Mouse (Mus musculus) fat pad, adult 2 months (tissue): ENCODE data around the gene Scin.

Experiments used
- DNase-seq: peaks from one replicate; pipeline ENCODE4 v3.0.0-alpha.2; 2011; ENCODE audit warnings: low read depth, low spot score; ENCODE audit errors: extremely low read depth

The Scin gene

DNA sequence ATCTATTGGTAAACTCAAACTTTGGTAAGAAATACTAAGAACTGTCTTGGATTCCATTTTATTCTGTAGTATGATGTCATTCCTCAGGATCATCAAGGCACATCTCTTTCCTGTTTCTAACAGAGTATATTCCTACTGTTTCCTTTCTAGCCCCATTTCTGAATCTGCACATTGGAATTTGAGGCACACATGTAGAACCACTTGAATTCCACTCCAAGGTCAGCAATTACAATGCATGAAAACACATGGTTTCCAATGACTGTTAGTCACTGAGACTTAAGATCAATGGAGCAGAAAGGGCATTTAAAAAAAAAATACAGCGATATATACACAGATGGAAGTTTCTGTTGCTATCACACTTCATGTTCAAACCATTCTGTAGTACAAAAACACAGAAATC is 24.8 kb downstream of the Scin start:
- no peak for DNase-seq

GRCm38 (mm10) chr12:40108143-40108542 is 25.9 kb downstream of the Scin start:
- DNase-seq, result no peak

GRCm38 (mm10) chr12:40106874-40107273 is 27.2 kb downstream of the Scin start:
- no peak for DNase-seq

GRCm38 (mm10) chr12:40104750-40105149 is 29.3 kb downstream of the Scin start:
- DNase-seq, result no peak

- no peak for DNase-seq
Measured at GRCm38 (mm10) chr12:40102359-40102758, 31.7 kb downstream of the Scin start.

DNA sequence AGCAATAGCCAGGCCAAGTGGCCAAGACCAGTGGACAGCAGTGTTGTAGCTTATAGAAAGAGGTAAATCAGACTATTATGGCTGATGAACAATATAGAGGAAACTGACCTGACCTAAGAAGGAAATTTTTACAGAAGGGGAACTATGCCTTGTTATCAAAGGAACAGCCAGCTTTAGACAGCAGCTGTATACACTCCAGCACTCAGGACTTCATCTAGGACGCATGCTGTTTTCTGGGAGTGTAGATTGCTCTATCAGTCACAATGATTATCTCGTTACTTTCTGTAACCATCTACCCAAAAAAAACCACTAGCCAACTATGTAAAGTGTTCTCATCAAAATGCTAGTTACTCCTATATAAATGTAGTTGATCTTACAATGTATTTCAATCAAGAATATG is 34.6 kb downstream of the Scin start:
- DNase-seq, result no peak

DNA sequence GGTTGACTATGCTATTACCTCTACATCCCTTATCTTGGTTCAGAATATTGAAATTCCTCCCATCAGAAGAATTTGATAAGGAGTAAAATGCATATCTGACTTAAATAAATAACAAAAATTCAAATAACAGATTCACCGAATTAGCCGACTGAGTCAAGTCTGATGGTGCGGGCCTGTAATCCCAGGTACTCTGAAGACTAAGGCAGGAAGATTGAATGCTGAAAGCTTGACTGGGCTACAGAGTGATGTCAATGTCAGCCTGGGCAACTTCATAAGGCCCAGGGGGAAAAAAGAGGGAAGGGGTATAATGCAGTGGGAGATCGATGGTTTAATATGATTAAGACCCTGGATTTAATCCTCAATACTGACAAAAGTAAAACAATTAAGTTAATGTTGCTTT is 36.6 kb downstream of the Scin start:
- DNase-seq, result no peak

GRCm38 (mm10) chr12:40097023-40097422 is 37.0 kb downstream of the Scin start:
- DNase-seq, result no peak

GRCm38 (mm10) chr12:40096453-40096852 is 37.6 kb downstream of the Scin start:
- DNase-seq, result no peak

- no peak for DNase-seq
Measured at GRCm38 (mm10) chr12:40090017-40090416, 44.0 kb downstream of the Scin start.

- DNase-seq, result no peak
Measured at GRCm38 (mm10) chr12:40085731-40086322, 48.2 kb downstream of the Scin start.

DNA sequence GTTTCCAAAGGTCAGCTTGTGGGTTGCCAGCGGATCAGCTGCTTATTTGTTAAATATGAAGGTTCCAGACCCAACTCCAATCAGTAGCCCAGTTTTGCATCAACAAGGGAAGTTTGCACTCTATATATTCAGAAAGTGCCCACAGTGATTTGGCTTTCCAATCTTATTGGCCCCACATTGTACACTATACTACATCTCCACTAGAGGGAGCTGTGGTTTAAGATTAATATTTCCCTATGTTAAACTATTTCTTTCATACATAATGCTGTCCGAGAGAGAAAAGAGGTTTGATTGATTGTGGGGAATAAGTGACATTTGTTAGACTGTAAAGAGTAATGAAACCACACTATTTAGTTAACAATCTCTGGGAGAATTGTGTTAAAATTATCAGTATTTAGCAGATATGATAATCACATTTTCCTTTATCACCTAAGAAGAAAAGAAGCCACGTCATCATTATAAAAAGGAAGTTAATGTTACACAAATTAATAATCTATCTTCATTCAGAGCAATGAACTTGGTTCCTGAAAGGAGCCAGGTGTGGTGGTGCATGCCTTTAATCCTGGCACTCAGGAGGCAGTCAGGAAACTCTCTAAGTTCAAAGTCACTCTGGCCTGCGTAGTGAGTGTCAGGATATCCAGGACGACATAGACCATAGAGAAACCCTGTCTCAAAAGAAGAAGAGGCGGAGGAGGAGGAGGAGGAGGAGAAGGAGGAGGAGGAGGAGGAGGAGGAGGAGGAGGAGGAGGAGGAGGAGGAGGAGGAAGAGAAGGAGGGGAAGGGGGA is 51.4 kb downstream of the Scin start:
- no peak for DNase-seq

GRCm38 (mm10) chr12:40082048-40082447 is 52.0 kb downstream of the Scin start:
- no peak for DNase-seq

DNA sequence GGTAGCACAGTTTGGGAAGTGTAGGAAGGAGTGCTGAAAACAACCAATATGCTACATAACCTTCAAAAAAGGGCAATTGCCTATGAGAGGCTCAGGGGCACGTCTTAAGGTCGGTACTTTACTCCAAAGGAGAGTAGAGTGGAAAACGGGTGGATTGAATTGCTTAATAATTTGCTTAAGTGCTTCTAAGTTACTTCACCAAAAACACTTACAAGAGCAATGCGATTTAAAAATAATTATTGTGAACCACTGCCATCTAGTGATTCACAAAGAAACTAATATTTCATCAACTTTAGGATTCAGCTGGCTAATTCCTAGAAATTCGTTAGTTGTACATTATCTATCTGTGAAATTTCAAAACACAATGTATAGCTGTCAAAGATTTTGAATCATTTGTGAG is 60.4 kb downstream of the Scin start:
- DNase-seq, result no peak

- DNase-seq, result no peak
Measured at GRCm38 (mm10) chr12:40047024-40047423, 87.0 kb downstream of the Scin start.

DNA sequence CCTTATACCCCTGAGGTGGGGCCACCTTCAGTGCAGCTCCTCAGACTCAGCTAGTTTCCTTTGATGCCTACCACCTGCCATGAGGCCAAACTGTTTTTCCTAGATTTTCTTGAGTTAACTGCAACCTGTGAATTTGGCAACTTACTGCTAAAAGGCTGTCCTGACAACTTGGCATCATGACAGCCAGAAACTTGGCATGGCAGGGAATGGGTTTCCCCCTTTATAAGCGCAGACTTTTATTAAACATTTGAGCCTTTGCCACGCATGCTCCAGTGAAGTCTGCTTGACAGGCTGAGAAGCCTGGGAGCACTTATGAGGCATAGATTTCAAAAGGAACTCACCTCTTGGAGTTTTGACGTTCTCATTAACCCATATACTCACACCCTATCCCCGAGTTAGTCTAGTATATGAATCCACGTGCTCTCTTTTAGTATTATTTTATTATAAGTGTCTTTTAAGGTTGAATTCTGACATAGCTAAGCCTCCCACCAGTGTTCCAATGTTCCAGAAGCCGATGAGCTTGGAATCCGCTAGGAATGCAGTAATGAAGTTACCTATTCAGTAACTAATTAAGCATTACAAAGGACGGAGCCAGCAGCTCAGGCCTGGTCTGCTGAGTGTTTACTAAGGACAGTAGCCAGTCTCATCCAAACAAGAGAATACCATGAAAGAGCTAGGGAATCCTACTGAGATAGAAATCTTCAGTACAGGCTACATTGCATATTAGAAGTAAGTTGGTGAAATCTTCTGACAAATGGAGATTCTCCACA is 90.0 kb downstream of the Scin start:
- no peak for DNase-seq

- DNase-seq, result no peak
Measured at GRCm38 (mm10) chr12:40040067-40040466, 94.0 kb downstream of the Scin start.

GRCm38 (mm10) chr12:40037876-40038463 is 96.1 kb downstream of the Scin start, which contains the start of gene Arl4a:
Gene Arl4a (minus strand): TSS chr12:40038025.
- DNase-seq, result no peak

DNA sequence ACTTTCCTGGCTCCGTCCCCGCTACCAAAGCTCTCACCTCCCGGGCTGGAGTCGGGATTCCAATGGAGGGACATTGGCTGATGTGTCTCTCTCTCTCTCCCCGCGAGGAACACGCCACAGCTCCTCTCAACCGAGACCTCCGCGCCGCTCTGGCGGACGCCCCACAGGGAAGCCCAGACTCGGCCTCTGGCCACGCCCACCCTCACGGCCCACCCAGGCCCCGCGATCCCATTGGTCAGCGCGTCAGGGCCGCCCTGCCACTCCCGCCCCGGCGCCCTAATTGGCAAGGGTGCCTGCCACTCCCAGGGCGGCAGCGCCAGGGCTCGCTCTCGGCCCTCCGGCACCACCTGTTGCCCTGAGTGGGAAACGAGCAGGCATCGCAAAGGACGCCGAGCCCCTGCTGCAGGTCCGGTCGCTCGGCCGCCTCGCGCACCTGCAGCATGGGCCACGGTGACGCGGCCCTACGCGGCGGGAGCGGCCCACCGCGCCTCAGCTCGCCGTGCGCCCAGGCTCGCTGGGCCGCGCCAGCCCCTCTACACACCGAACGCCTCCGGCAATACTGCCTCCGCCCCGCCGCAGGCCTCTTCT is 96.7 kb downstream of the Scin start:
- DNase-seq, result no peak

DNA sequence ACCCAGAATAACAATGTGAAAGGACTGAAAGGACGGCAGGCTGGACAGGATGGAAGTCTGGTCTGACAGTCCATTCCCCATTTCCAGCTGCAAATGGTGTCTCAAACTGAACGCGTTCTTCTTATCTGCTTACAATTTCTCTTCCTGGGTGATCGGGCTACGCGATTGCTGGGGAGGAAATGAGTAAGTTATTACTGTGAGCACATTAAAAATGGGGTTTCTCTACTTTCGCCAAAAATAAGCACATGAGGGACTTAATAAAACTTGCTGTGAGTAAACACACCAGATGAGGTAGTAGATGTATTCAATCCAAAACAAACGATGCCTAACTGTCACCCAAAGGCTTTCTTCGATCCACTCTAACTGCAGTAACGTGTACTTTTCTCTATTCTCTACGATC is 97.4 kb downstream of the Scin start:
- no peak for DNase-seq

GRCm38 (mm10) chr12:40035506-40035905 is 98.5 kb downstream of the Scin start:
- DNase-seq, result no peak
